Mouse (Mus musculus) v-Abl transformed pro-B cells (cell line): Measurements from ENCODE around the gene Gm20388.

Source experiments
- in situ Hi-C, 2 experiments: fragments of 400-800 bp; cut with MboI; formaldehyde crosslinking; loops; one replicate each; pipeline ENCODE4 v1.15.1; 2025; ENCODE audit not compliant: unreplicated experiment in 2 of 2

Gm20388 gene

DNA sequence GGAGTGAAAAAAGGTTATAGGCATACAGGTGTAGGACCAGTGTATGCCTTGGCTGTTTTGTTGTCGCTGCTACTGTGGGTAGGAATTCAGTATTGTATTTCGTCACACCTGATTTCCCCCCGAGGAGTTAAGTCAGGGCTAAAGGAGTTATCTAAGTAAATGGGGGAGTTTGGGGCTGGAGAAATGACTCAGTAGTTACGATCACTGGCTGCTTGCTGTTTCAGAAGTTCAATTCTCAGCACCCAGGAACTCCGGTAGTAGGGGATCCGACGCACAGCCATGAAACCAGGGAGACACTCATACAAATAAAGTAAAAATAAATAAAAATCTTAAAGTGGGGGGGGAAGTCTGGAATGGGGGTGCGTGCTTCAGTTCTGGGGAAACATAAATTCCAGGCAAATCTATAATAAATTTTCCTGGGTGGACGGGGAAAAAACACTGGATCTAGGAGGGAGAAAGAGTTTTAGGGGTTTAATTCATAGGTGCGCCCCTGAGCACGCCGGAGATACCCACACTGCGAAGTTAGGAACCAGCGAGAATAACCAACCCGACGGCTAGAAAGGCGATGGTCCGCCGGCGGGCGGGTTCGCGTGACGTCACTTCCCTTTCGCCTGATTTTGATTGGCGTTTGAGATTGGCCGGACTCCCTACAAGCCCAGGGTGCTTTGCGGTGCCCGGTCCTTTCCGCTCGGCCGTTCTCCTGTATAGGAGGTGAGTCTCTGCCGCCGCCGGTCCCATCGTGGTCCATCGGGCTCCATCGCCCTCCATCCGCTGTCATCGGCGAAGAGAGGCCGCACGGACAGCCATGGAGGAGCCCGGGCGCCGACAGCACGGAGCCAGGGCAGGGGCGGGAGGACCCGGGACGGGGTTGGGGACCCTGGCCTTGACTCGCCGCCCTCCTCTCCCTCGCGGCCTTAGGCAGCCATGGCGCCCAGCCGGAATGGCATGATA lies 3191.4 kb downstream of the Gm20388 start, which contains the start of gene Rpl13:
Gene Rpl13 (plus strand): TSS at position 616 of the 951 bp plus-strand sequence.
- in situ Hi-C loops: loop anchor here (5.0 to 10.0 kb wide), 3 partner anchors 35 to 197 kb away; no protein-coding TSS in a partner anchor

DNA sequence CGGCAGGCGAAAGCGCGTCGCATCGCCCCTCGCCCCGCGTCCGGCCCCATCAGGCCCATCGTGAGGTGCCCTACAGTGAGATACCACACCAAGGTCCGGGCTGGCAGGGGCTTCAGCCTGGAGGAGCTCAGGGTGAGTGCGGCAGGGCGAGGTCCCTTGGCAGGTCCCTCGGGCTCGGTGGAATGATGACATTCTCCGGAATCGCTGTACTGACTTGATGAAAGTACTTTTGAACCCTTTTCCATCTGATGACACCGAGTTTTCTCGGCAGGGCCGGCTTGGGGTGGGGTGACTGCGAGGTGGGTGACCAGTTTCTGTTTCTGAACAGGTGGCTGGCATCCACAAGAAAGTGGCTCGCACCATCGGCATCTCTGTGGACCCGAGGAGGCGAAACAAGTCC lies 3192.2 kb downstream of the Gm20388 start:
- in situ Hi-C loops: loop anchor here (5.0 to 10.0 kb wide), 3 partner anchors 36 to 198 kb away; no protein-coding TSS in a partner anchor

GRCm38 (mm10) chr8:123103285-123103684 lies 3192.6 kb downstream of the Gm20388 start:
- in situ Hi-C loops: loop anchor here (5.0 to 10.0 kb wide), 3 partner anchors 36 to 198 kb away; no protein-coding TSS in a partner anchor

DNA sequence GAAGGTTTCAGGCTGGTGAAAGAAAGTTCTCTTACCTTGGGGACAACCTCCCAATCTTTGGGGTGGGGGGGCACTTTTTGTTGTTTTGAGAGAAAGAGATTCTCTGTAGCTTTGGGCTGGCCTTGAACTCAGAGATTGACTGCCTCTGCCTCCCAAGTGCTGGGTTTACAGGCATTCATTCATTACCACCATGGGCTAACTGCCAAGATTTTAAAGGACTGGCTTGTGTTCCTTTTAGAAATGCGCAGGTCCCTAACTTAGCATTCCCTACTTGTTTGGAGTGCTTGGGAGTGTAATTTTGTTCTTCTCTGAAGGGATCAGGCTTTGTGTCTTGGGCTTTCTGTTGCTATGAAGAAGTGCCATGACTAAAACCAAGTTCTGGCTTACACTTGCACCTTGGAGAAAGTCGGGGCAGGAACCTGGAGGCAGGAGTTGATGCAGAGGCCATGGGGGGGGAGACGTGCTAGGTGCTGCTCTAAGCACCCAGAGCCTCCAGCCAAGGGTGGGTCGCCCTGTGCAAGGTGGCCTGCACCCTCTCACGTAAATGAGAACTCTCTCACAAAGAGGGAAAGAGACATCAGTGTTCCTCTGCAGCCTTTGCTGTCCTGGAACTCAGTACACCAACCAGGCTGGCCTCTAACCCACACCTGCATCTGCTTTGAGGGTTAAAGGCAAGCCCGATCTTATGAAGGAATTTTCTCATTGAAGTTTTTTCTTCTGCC lies 3193.6 kb downstream of the Gm20388 start:
- in situ Hi-C loops: loop anchor here (5.0 to 10.0 kb wide), 3 partner anchors 37 to 199 kb away; no protein-coding TSS in a partner anchor

DNA sequence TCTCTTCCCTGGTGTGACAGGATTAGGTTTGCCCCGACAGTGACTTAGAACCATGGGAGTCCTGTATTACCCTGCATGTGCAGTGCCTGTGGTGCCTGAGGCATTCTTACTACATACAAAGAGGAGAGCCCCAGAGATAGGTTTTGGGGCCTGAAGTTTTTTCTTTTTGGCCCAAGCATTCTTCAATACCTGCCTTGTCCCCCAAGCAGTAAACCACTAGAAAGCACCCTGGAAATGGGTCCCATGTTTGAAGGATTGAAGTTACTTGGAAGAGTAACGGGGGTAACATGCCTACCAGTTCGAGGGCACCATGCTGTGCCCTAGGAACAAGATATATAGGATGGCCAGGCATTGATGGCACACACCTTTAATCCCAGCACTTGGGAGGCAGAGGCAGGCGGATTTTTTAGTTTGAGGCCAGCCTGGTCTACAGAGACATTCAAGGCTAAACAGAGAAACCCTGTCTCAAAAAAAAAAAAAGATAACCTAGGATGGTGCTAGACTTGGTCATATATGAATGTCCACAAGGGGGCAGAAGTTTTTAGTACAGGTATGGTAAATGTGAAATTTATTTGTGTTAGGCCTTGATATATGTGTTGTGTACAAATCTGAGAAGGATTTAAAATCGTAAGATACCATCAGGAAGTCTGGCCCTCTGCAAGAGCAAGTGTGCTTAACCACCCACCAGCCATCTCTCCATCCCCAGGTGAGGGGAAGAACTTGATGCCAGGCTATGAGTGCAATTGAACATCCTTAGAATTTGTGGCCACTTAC lies 3195.1 kb downstream of the Gm20388 start:
- in situ Hi-C loops: loop anchor here in 1 of 2 experiments (10.0 kb wide), 1 partner anchor 201 kb away; no protein-coding TSS in a partner anchor

GRCm38 (mm10) chr8:123106531-123106930 lies 3195.9 kb downstream of the Gm20388 start:
- in situ Hi-C loops: loop anchor here in 1 of 2 experiments (10.0 kb wide), 1 partner anchor 202 kb away; no protein-coding TSS in a partner anchor

DNA sequence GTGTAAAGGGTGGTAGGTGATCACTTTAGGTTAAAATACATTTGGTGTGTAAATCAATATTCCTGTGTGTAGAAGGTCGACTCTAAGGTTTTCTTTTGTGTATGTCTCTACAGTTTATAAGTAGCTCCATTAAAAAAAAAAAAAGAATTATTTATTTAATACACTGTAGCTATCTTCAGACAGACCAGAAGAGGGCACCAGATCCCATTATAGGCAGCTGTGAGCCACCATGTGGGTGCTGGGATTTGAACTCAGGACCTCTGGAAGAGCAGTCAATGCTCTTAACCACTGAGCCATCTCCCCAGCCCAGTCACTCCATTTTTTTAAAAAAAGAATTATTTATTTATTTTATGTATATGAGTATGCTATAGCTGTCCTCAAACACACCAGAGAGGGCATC lies 3197.4 kb downstream of the Gm20388 start:
- in situ Hi-C loops: loop anchor here in 1 of 2 experiments (10.0 kb wide), 1 partner anchor 203 kb away; no protein-coding TSS in a partner anchor

DNA sequence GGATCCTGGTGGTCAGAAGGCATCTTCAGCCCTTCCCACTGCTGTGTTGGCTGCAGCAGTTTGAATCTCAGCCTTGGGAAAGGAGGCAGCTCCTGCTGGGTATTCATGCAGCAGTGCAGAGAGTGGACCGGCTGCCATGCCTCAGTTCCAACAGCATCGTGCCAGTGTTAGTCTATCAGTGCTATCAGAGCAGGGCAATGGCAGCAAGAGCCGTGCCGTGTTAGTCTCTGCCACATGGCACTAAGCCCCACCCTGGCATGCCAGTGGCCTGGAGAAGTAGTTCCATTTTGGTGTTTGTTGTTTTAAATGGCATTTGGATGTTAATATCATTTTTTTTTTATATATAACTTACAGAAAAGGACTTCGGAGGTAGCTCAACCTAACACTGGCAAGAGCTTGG lies 3198.3 kb downstream of the Gm20388 start:
- in situ Hi-C loops: loop anchor here in 1 of 2 experiments (10.0 kb wide), 1 partner anchor 204 kb away; no protein-coding TSS in a partner anchor

- in situ Hi-C loops: loop anchor here in 1 of 2 experiments (5.0 to 10.0 kb wide), 3 partner anchors 84 to 493 kb away; no protein-coding TSS in a partner anchor
These were observed 3200.0 kb downstream of the Gm20388 start for GRCm38 (mm10) chr8:123110649-123111048.

- in situ Hi-C loops: loop anchor here in 1 of 2 experiments (5.0 to 10.0 kb wide), 3 partner anchors 82 to 496 kb away; no protein-coding TSS in a partner anchor
These were observed 3202.3 kb downstream of the Gm20388 start for GRCm38 (mm10) chr8:123112892-123113291.

DNA sequence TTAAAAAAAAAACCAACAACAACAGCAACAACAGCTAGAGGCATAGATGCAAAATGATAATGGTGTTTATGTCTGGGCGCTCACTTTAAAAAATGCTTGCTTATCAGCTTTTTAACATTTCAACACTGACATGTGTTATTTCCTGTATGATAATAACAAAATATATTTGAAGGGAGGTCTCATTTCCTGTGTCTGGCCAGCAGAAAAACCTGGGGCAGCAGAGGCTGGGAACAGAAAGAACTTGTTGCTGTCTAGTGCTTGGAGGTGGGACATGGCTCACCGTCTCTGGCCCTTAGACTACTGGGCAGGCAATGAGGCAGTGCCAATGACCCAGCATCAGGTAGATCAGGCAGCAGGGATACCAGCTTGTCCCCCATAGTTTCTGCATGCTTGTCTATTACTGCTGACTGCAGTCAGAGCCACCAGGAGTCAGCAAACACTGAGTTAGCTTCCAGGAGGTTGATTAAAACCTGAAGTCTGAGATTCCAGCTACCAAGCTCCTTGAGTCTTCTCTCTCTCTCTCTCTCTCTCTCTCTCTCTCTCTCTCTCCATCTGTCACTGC lies 3203.3 kb downstream of the Gm20388 start:
- in situ Hi-C loops: loop anchor here in 1 of 2 experiments (5.0 to 10.0 kb wide), 3 partner anchors 81 to 497 kb away; no protein-coding TSS in a partner anchor

DNA sequence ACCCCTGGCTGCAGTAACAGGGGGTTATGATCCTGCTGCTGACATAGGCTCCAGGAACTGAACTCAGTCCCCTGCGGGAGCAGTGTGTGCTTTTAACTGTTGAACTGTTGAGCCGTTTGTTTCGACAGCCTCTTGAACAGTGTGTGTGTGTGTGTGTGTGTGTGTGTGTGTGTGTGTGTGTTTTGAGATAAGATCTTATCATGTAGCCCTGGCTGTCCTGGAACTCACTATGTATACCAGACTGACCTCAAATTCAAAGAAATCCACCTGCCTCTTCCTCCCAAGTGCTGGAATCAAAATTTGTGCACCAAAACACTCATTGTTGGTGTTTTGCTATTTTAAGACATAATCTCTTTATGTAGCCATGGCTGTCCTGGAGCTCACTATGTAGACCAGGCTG lies 3204.0 kb downstream of the Gm20388 start:
- in situ Hi-C loops: loop anchor here in 1 of 2 experiments (5.0 to 10.0 kb wide), 3 partner anchors 80 to 497 kb away; no protein-coding TSS in a partner anchor

- in situ Hi-C loops: loop anchor here in 1 of 2 experiments (10.0 kb wide), 1 partner anchor 78 kb away; no protein-coding TSS in a partner anchor
These were observed 3206.6 kb downstream of the Gm20388 start, which contains the start of gene Cpne7 for GRCm38 (mm10) chr8:123117127-123117731. Gene Cpne7, plus strand, starts transcription at chr8:123117374.

DNA sequence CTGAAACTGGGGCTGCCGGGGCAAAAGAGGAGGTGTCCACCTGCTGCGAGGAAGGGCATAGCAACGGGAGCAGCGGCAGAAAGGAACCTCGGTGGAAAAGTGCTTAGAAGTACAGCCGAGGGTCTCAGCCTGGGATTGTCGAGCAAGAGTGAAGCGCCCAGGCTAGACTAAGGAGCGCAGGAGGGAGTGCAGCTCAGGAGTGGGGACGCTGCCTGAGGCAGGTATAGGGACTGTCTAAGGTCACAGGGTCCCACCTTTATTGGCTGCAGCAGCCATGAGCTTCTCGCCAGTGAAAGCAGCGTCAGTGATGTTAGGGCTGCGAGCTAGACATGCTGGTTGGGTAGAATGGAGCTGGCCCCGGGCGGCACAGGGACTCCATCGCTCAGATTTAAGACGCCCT lies 3207.1 kb downstream of the Gm20388 start:
- in situ Hi-C loops: loop anchor here in 1 of 2 experiments (10.0 kb wide), 1 partner anchor 77 kb away; no protein-coding TSS in a partner anchor

DNA sequence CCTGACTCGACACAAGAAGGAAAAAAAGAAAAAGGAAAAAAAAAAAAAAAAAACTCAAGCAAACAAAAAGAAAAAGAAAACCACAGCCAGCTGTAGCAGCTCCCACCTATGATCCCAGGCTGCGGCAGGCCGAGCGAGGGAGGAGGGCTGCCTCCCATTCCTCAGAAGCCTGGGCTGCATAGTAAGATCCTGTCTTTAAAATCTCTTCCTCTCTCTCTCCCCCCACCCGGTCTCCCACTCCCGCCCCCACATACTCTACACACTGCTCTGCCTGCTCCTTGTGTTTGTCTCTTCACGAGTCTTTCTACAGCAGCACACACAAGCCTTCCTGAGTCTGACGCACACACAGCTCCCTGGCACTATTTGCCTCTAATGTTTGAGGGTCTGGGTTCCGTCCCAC lies 3211.4 kb downstream of the Gm20388 start:
- in situ Hi-C loops: no loop called here

DNA sequence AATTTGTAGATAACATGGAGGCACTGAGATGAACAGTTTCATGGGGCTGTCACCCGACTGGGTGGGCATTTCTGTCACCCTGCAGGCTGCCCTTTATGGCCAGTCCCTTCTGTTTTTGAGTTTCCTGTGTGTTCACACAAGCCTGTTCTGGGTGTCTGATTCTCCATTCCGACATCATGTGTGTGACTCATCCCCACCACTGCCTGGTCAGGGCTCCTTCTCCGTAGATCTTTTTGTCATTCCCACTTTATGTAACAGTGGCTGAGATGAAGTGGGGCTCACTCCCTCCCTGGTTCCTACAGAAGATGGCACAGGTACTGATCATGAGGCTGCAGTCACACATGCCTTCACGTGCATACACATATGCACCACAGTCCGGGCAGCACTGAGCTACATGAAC lies 3212.0 kb downstream of the Gm20388 start:
- in situ Hi-C loops: no loop called here

- in situ Hi-C loops: no loop called here
These were observed 3215.7 kb downstream of the Gm20388 start for GRCm38 (mm10) chr8:123126193-123126816.

- in situ Hi-C loops: no loop called here
These were observed 3220.4 kb downstream of the Gm20388 start for GRCm38 (mm10) chr8:123131041-123131440.
